8 mouse cellular contexts compared by ENCODE assay signal in genomic region chr19:43616415-43616861, GRCm38 (mm10). TPM values are rescaled to one million over a fixed set of nuclear protein-coding genes. Genes with fewer than 3 reads are reported as not detected.
A peak's percentile ranks its signal among the peaks of the same experiment; 100 is the strongest.
DNase-seq lines count a peak whose midpoint lies in the region; ATAC-seq lines count a peak whose summit lies in the region.

No protein-coding gene starts in this region.

- H3K4me1 ChIP-seq in heart, embryonic 16.5 days (ENCODE audit: control insufficient read depth, insufficient read depth, low read length) = peaks cover 17% of the 10 kb centered on the region
- H3K4me1 ChIP-seq in midbrain, embryonic 13.5 days (replicated peaks) = peaks cover 44% of the 10 kb centered on the region

- peak; percentile 34 for DNase-seq in kidney, adult 18-20 months
- DNase-seq in kidney, adult 11 months = no peak
- peak; percentile 77 for DNase-seq in ZHBTc4 (ENCODE audit: low read depth, low spot score)
- no peak for DNase-seq in right cerebral cortex, postnatal 25 days
- DNase-seq in left cerebral cortex, postnatal 36 days (ENCODE audit: low spot score in 2 of 2) = no peak

- H3K27me3 ChIP-seq in heart, embryonic 16.5 days (ENCODE audit: control insufficient read depth, insufficient read depth, low read length) = peaks cover 84% of the 10 kb centered on the region
- peaks cover 95% of the 10 kb centered on the region for H3K27me3 ChIP-seq in midbrain, embryonic 13.5 days

- intact Hi-C loops in left cerebral cortex, postnatal 36 days (cut with DNase I) = loop anchor here (5.0 kb wide), 1 partner anchor 1121 kb away; no protein-coding TSS in a partner anchor

- ATAC-seq in heart, embryonic 16.5 days (replicated peaks; ENCODE audit: extremely low read depth, insufficient read depth, low FRiP score) = no peak
- ATAC-seq in midbrain, embryonic 13.5 days = peak; percentile 85
- ATAC-seq in frontal cortex, adult (ENCODE audit: low TSS enrichment) = no peak

- peak overlapping the region; percentile 31 for H3K4me3 ChIP-seq in heart, embryonic 16.5 days (ENCODE audit: low read length)
- peak overlapping the region; percentile 34 for H3K4me3 ChIP-seq in midbrain, embryonic 13.5 days (replicated peaks)

- WGBS in heart, embryonic 16.5 days = under 1% methylated on average over 35 of the region's 35 CpGs
- under 1% methylated on average over 35 of the region's 35 CpGs for WGBS in midbrain, embryonic 13.5 days

- H3K9me3 ChIP-seq in heart, embryonic 16.5 days (replicated peaks; ENCODE audit: control insufficient read depth, low read length) = no peaks in the 10 kb centered on the region
- no peaks in the 10 kb centered on the region for H3K9me3 ChIP-seq in midbrain, embryonic 13.5 days

- no peak overlapping the region for H3K27ac ChIP-seq in heart, embryonic 16.5 days (ENCODE audit: low read length)
- H3K27ac ChIP-seq in midbrain, embryonic 13.5 days = peak overlapping the region; percentile 57

- no peak overlapping the region for H3K9ac ChIP-seq in heart, embryonic 16.5 days (ENCODE audit: low read length)
- H3K9ac ChIP-seq in midbrain, embryonic 13.5 days (replicated peaks) = peak overlapping the region; percentile 1

- H3K4me2 ChIP-seq in heart, embryonic 16.5 days (ENCODE audit: low read depth, low read length) = peak overlapping the region; percentile 45
- H3K4me2 ChIP-seq in midbrain, embryonic 13.5 days (replicated peaks) = peak overlapping the region; percentile 57

- H3K36me3 ChIP-seq in heart, embryonic 16.5 days (ENCODE audit: control insufficient read depth, insufficient read depth) = no peaks in the 10 kb centered on the region
- H3K36me3 ChIP-seq in midbrain, embryonic 13.5 days = no peaks in the 10 kb centered on the region

RNA-seq across cellular contexts. Expression of gene Nkx2-3, which starts 4.3 kb away (rescaled TPM):
- polyA plus RNA-seq in heart, embryonic 16.5 days (2015; fragmentation: Nextera tagmentation; extraction: Ambion mirVana) = not detected in 2 replicates
- 0.85 and 1.0 TPM in 2 replicates for polyA plus RNA-seq in midbrain, embryonic 13.5 days (2015; fragmentation: Nextera tagmentation; extraction: Ambion mirVana)
- total RNA-seq in left cerebral cortex, postnatal 36 days (2021) = not detected

RNA-seq across cellular contexts. Expression of gene Slc25a28, which starts 58.2 kb away (rescaled TPM):
- polyA plus RNA-seq in heart, embryonic 16.5 days (2015; fragmentation: Nextera tagmentation; extraction: Ambion mirVana) = 9.5 and 10.9 TPM in 2 replicates
- polyA plus RNA-seq in midbrain, embryonic 13.5 days (2015; fragmentation: Nextera tagmentation; extraction: Ambion mirVana) = 10.8 and 14.4 TPM in 2 replicates
- total RNA-seq in left cerebral cortex, postnatal 36 days (2021) = 10 to 100 TPM; 39.2 to 39.9 TPM

Comparison
In these comparisons a context has a peak if more than half of its experiments do, and no peak if none do; other contexts are left out.
1. DNase-seq: peak in kidney, adult 18-20 months (single experiment) and ZHBTc4 (single experiment); none in kidney, adult 11 months (single experiment), right cerebral cortex, postnatal 25 days (single experiment) and left cerebral cortex, postnatal 36 days (0 of 2).